Mouse (Mus musculus) lung, adult 2 months (tissue): ENCODE results near the gene Il15. TPM values are rescaled to one million over a fixed set of nuclear protein-coding genes. Genes with fewer than 3 reads are reported as not detected.

Source experiments
- DNase-seq: peaks from one replicate; pipeline ENCODE4 v3.0.0; 2022
- H3K4me1 ChIP-seq: fragments of 200-500 bp; 2 replicates; pipeline ENCODE4 v1.6.1; 2011; ENCODE audit warnings: low read length; ENCODE audit not compliant: control insufficient read depth, insufficient read depth
- H3K4me3 ChIP-seq: fragments of 200-500 bp; replicated peaks from 2 replicates; pipeline ENCODE3; 2011; ENCODE audit warnings: low read depth, mild to moderate bottlenecking, control low read depth, low read length; ENCODE audit errors: extremely low read depth
- CTCF ChIP-seq: fragments of 200-500 bp; IDR thresholded peaks from 2 replicates; pipeline ENCODE4 v1.5.1; 2011; ENCODE audit warnings: mild to moderate bottlenecking, low read length, control low read depth; ENCODE audit not compliant: insufficient read depth
- POLR2A ChIP-seq: fragments of 200-500 bp; IDR thresholded peaks from 2 replicates; pipeline ENCODE4 v1.6.1; 2011; ENCODE audit warnings: low read depth, mild to moderate bottlenecking, control low read depth, low read length, borderline replicate concordance; ENCODE audit errors: extremely low read depth
- WGBS: fragments of 180-500 bp; shearing (Covaris S2); methylation state at CpG from one replicate; pipeline ENCODE4 v1.1.7; 2018; 5-methylcytosine and 5-hydroxymethylcytosine counted together
- polyA plus RNA-seq: library from polyadenylated mRNA; depleted of rRNA; stranded (reverse); fragments of >200 nt; gene quantifications from 2 replicates; pipeline ENCODE4 v1.2.3, GENCODE M21; 2012

Gene Il15
- polyA plus RNA-seq, 1 experiment = 8.3 TPM

DNA sequence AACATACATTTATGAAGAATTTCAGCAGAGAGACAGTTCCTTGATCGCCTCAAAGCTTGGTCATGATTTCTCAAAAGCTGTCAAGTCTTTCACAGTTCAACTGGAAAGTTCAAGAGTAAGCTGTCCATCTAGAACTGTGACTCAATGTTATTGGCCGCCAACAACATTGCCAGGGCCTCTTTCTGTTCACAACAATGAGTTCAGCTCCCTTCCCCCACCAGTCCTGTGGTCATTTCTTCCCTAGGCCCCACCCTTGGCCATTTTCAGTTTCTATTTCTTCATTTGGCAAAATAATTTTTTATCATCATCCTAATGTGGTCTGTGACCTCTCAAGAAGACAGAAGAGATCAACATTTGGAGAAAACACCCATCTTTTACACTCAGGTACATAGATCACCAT is 4.5 kb downstream of the Il15 start:
- 78% methylated on average over 2 of the region's 2 CpGs for WGBS
- Histone ChIP-seq H3K4me3 (no peak overlapping the region), H3K4me1 (peaks cover 9% of the 10 kb centered on the region)
- TF ChIP-seq POLR2A = no peak
- no peak for TF ChIP-seq CTCF
- no peak for DNase-seq

DNA sequence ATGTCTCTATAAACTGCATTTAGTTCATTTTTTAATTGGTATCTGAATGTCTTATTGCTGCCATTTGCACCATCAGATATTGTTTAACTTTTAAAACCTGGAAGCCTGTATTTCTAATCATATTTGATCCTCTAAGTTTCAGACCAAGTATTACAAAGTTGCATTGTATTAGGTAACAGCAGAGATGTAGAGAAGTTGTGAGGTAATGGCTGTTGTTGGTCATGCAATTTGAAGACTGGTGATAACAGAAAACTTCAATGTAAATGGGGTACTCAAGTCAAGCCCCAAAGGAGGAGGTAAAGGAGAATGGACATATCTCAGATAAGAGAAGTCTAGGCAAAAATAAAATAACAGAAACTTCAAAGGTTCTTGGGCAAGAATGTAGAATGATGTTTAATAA is 11.8 kb downstream of the Il15 start:
- no peak for TF ChIP-seq POLR2A
- no peak for TF ChIP-seq CTCF
- DNase-seq = no peak
- Histone ChIP-seq H3K4me3 (no peak overlapping the region), H3K4me1 (peaks cover 4% of the 10 kb centered on the region; the same call in 1 of the 2 replicates)

DNA sequence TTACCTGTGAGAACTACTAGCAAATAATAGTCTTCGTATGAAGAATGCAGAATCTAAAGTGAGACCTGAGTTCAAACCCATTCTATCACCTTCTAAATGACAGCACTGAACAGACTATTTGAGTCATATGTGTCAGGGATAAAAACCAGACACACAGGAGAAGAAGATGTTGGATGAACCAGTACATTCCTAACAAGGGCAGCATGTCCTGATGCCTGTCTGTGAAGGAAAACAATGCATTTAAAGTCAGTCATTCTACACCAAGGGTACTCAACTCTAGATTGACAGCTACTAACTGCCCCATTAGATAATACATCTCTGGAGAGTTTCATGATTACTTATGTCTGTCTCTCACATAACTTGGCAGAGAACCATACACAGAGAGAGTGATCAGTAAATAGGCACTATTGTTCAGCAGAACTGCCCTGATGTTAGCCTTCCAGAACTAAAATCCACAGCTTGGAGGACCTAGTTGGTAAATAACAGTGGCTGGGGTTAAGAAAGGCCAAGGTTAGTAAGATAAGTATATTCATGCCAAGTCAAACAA is 14.6 kb downstream of the Il15 start:
- H3K4me1 ChIP-seq = peaks cover 9% of the 10 kb centered on the region; the same call in 1 of the 2 replicates
- TF ChIP-seq CTCF (no peak), POLR2A (no peak)
- 75% methylated on average over 1 of the region's 1 CpGs for WGBS
- no peak overlapping the region for H3K4me3 ChIP-seq
- no peak for DNase-seq

DNA sequence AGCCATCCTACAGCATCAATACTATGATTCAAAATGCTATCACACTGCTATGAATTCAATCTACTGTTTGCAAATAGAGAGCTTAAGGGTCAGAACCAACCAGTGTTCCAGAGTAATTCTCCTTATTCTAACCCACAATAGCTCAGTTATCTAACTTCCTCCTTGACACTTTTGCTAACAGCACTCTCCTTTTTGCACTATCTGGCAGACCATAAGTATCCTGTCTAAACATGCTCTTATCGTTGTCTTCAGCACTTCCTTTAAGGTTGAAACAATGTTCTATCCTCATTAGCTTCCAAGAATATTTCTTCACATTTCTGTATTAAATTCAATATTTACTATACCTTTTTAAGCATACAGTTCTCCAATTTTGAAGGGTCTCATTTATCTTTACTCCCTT is 15.4 kb downstream of the Il15 start:
- TF ChIP-seq POLR2A (no peak), CTCF (no peak)
- Histone ChIP-seq H3K4me1 (peaks cover 9% of the 10 kb centered on the region; the same call in 1 of the 2 replicates), H3K4me3 (no peak overlapping the region)
- 10% methylated on average over 1 of the region's 1 CpGs for WGBS
- no peak for DNase-seq

DNA sequence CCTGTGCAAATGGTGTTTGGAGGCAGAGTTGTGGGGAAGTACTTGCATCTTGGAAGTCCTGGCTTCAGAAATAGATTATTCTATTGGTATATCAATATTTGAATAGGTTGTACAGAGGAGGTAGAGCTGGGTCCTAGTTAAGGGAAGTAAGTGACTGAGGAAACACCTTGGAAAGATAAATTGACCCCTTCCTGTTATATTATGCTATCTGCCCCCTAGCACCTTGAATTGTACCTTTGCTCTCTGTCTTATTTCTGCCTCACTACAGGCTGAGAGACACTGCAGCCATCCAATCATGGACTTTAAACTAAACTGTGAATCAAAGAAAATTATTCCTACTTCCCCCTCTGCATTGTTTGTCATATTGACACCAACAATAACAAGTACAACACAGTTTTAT is 17.2 kb downstream of the Il15 start:
- TF ChIP-seq POLR2A (no peak), CTCF (no peak)
- Histone ChIP-seq H3K4me1 (peaks cover 9% of the 10 kb centered on the region; the same call in 1 of the 2 replicates), H3K4me3 (no peak overlapping the region)
- no peak for DNase-seq

DNA sequence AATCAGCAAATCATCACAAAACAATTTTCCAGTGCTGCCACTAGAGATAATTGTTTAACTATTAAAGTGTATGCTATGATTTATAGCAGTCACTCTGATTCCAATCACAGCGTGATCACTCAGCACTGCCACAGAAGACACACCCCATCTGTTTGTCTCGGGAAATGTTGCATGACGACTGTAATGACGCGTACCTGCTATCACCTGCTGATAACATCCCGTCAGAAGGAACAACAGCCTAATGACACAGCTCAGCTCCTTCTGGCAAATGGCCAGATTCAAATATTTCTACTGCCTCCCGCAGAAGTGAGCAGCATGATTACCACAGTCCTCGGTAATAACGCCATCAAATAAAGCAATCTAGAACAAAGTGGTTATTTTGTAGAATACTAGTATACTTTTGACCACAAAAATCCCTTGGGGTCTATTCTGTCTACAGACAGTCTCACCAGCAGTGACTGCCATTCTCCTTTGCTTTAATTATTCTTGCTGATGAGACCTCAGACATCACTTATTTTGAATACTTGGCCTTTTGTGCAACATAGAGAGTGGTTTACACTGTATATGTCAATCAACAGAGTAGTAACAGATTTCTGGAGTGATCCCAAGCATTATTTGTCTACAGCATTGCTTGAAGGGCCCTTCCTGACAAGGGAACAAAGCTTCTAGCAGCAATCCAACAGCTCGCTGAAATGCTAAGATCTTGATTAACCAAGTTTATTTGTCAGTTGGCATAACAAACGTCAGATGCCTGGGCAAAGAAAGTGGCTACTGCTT is 18.4 kb downstream of the Il15 start:
- TF ChIP-seq POLR2A (no peak), CTCF (no peak)
- 24% methylated on average over 11 of the region's 11 CpGs for WGBS
- H3K4me3 ChIP-seq = no peak overlapping the region
- no peak for DNase-seq
- H3K4me1 ChIP-seq = peaks cover 9% of the 10 kb centered on the region; the same call in 1 of the 2 replicates

DNA sequence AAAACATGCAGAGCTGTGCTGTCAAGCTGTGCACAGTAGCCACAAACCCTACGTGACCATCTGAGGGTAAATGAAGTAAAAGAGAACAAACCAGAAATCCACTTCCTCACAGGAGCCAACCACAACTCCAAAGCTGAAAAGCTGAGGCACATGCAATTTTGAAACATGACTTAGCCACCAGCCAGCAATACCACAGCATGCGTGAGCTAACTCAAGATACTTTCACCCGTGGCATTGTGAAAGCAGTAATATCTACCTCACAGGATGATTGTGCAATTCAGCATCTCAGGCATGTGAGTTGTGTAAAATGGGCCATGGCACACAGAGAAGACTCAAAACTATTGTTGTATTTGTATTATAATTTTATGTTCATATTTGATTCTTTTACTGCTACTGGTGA is 19.7 kb downstream of the Il15 start:
- H3K4me1 ChIP-seq = peaks cover 6% of the 10 kb centered on the region; the same call in 1 of the 2 replicates
- WGBS = 60% methylated on average over 3 of the region's 3 CpGs
- TF ChIP-seq CTCF (no peak), POLR2A (no peak)
- no peak overlapping the region for H3K4me3 ChIP-seq
- no peak for DNase-seq

DNA sequence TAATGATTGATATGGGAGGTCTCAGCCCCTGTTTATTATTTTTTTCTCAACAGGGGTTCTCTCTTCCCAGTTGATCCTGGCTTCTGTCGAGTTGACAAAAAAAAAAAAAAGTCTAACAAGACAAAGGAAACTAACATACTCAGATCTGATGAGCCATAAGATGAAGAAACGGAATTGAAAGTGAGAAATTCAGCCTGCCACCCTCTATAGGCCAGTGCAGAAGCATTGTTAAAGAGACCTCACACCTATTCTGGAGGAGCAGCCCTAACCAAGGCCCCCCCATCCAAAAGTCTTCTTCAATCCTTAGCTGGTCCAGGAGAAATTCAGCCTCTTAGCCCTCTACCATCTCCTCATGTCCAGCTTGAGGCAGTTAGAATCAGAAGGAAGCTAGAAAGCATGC is 20.7 kb downstream of the Il15 start:
- no peak for TF ChIP-seq POLR2A
- no peak for TF ChIP-seq CTCF
- 61% methylated on average over 2 of the region's 2 CpGs for WGBS
- no peak overlapping the region for H3K4me3 ChIP-seq
- DNase-seq = no peak
- H3K4me1 ChIP-seq = peaks cover 5% of the 10 kb centered on the region; the same call in 1 of the 2 replicates

DNA sequence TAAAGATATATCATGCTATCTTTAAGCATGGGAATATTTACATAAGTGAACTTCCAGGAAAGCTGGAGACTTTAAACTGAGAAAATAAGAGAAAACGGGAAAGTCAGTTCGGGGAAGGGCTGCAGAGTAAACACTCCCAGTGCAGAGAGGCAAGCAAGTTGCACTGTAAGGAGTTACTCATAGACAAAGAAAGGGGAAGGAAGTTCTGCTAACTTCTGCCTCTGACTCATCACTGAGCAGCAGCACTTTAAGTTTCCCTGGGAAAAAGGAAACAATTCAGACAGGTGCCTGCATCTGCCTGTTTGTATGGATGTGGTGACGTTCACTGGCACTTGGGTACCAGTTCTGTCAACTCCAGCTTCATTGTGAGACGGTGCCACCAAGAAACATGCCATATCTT is 28.6 kb downstream of the Il15 start:
- TF ChIP-seq POLR2A (no peak), CTCF (no peak)
- DNase-seq = no peak
- no peak overlapping the region for H3K4me3 ChIP-seq
- H3K4me1 ChIP-seq = no peaks in the 10 kb centered on the region; the same call in 1 of the 2 replicates
- WGBS = 30% methylated on average over 4 of the region's 4 CpGs

DNA sequence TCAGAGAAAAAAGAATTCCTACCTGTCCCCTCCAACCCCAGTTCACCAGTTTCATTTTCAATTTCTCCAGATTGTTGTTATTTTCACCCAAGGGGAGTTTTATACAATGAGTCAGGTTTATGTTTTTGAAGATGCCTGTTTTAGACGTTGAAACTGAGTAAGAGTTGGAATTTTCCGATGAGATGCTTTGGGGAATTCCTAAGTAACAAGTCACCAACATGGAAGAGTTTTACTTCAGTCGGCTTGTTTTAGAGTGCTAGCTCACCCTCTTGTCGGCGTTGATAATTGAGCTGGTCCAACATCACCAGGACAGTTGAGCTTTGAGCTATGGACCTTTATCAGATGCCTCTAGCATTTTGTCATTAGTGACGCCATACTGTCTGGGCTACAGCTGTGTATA is 30.2 kb downstream of the Il15 start:
- TF ChIP-seq CTCF (no peak), POLR2A (no peak)
- Histone ChIP-seq H3K4me1 (no peaks in the 10 kb centered on the region; the same call in 1 of the 2 replicates), H3K4me3 (no peak overlapping the region)
- DNase-seq = no peak
- WGBS = 75% methylated on average over 6 of the region's 6 CpGs
